Mouse (Mus musculus) E14TG2a.4 (cell line): Measurements from ENCODE around the gene Gbx1.

Source experiments
- CTCF ChIP-seq: conservative IDR thresholded peaks from 2 replicates; pipeline ENCODE4 v1.5.1; 2014; ENCODE audit warnings: low read length
- NANOG ChIP-seq: IDR thresholded peaks from 2 replicates; pipeline ENCODE4 v1.6.1; 2014; ENCODE audit warnings: borderline replicate concordance, low read length, mixed read lengths

GRCm38 (mm10) chr5:24521366-24521765 lies 5.6 kb downstream of the Gbx1 start:
- TF ChIP-seq CTCF = no peak
- no peak for TF ChIP-seq NANOG
